10 mouse cellular contexts compared by ENCODE assay signal in the genomic region with DNA sequence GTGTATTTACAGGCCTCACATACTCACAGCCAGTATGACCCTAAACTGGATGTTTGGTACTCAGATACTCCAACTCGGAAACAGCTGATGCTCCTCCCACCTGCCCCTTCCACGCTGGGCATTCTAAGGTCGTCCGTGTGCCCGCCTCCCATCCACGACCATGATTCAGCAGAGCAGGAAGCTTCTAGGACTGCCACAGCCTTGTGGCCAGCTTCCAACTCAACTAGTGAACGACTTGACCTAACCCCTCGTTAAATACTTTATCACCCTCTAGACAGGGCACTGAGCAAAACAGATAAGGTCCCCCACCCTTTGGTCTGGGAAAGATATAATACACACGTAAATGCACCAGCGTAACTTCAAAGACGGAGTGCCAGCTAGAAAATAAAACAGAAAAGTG. TPM values are rescaled to one million over a fixed set of nuclear protein-coding genes. Genes with fewer than 3 reads are reported as not detected.
DNase-seq lines count a peak whose midpoint lies in the region; ATAC-seq lines count a peak whose summit lies in the region.
"Had no signal": no experiment of that assay in that cellular context is flagged by ENCODE, and none has a peak within 500 bp of the region (broad histone marks: within the 10 kb centered on the region; RNA-seq: fewer than 3 reads in every experiment).

No protein-coding gene starts in this region.

- H3K4me3 ChIP-seq in heart, embryonic 15.5 days: no peak overlapping the region
- no peak overlapping the region for H3K4me3 ChIP-seq in intestine, embryonic 15.5 days (replicated peaks)
- H3K4me3 ChIP-seq: hindbrain, embryonic 12.5 days had no signal

- WGBS in heart, embryonic 15.5 days: 38% methylated on average over 11 of the region's 11 CpGs
- 50% methylated on average over 11 of the region's 11 CpGs for WGBS in intestine, embryonic 15.5 days

- H3K4me1 ChIP-seq in heart, embryonic 15.5 days (replicated peaks): peaks cover 10% of the 10 kb centered on the region; the same call in 1 of the 2 replicates
- no peaks in the 10 kb centered on the region for H3K4me1 ChIP-seq in intestine, embryonic 15.5 days (replicated peaks)

- peak; percentile 57; the same call in 1 of the 2 replicates for ATAC-seq in heart, embryonic 15.5 days (replicated peaks; ENCODE audit: insufficient number of reproducible peaks, insufficient read depth, low FRiP score, low read depth)
- ATAC-seq in intestine, embryonic 15.5 days: peak; percentile 75
- ATAC-seq in megakaryocyte progenitor cell, adult 5-6 weeks (replicated peaks; ENCODE audit: poor library complexity): peak; percentile 81

- no peaks in the 10 kb centered on the region for H3K27me3 ChIP-seq in heart, embryonic 15.5 days
- H3K27me3 ChIP-seq in intestine, embryonic 15.5 days (replicated peaks): no peaks in the 10 kb centered on the region
- H3K27me3 ChIP-seq: CH12.LX; hindbrain, embryonic 12.5 days had no signal

- no peak overlapping the region for H3K4me2 ChIP-seq in heart, embryonic 15.5 days
- no peak overlapping the region for H3K4me2 ChIP-seq in intestine, embryonic 15.5 days (replicated peaks)
- H3K4me2 ChIP-seq: hindbrain, embryonic 12.5 days had no signal

- no peaks in the 10 kb centered on the region for H3K36me3 ChIP-seq in heart, embryonic 15.5 days
- no peaks in the 10 kb centered on the region for H3K36me3 ChIP-seq in intestine, embryonic 15.5 days

- H3K27ac ChIP-seq in heart, embryonic 15.5 days: no peak overlapping the region
- H3K27ac ChIP-seq in intestine, embryonic 15.5 days: no peak overlapping the region
- H3K27ac ChIP-seq: hindbrain, embryonic 12.5 days had no signal

- H3K9ac ChIP-seq in heart, embryonic 15.5 days: no peak overlapping the region
- no peak overlapping the region for H3K9ac ChIP-seq in intestine, embryonic 15.5 days
- H3K9ac ChIP-seq: hindbrain, embryonic 12.5 days had no signal

- no peaks in the 10 kb centered on the region for H3K9me3 ChIP-seq in heart, embryonic 15.5 days (replicated peaks)
- no peaks in the 10 kb centered on the region for H3K9me3 ChIP-seq in intestine, embryonic 15.5 days
- H3K9me3 ChIP-seq: hindbrain, embryonic 12.5 days had no signal

- DNase-seq in heart, adult 8-10 months (ENCODE audit: low spot score): no peak
- peak; percentile 68 for DNase-seq in adrenal gland, postnatal 14 days
- DNase-seq in frontal cortex, postnatal 10 days (ENCODE audit: low spot score in 2 of 2): no peak
- no peak for DNase-seq in right cerebral cortex, postnatal 36 days (ENCODE audit: low spot score in 2 of 2)
- DNase-seq in urinary bladder, adult 18-20 months (ENCODE audit: low spot score in 2 of 2): no peak

RNA-seq across cellular contexts. Expression of gene Cdc14a, which starts 35.0 kb away (rescaled TPM):
- 3.9 and 5.5 TPM in 2 replicates for polyA plus RNA-seq in heart, embryonic 15.5 days (2015; fragmentation: Nextera tagmentation; extraction: Ambion mirVana)
- total RNA-seq in heart, adult 8-10 months (2022): 1 to 10 TPM; 3.3 to 4.2 (median 3.7) TPM
- total RNA-seq in adrenal gland, postnatal 14 days (2021): 8.8 and 16.4 TPM in 2 replicates
- 6.2 and 6.9 TPM in 2 replicates for polyA plus RNA-seq in intestine, embryonic 15.5 days (2015; fragmentation: Nextera tagmentation; extraction: Ambion mirVana)
- 26.7 and 28.5 TPM in 2 replicates for total RNA-seq in megakaryocyte progenitor cell, adult 5-6 weeks (2015)
- 25.9 and 30.7 TPM in 2 replicates for total RNA-seq in megakaryocyte progenitor cell, adult 5-6 weeks (2017)
